Mouse (Mus musculus): ENCODE measurements at regions not wholly inside any gene's neighbourhood (a gene's known extent, or its start where the extent isn't known, plus 50 kb on each side); places are given as distances from the start of the nearest gene placed in this dataset.

DNA sequence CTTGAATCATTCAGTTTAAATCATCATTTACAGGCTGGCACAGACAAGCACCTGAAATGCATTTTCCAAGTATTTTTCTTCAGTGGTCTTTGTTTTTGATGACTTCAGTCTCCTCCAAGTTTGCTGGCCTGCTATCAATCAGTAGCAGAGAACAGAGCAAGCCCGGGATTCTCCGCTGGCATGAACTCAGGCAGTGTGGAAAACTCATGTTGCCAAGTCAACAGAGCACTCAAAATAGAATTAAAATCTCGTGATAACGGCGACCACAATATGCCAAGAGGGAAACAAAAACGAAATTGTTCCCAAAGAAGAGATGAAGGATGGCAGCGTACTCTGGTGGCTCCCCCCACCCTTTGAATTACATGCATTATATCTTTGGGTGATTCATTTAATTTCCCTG, 190.9 kb upstream of the Fat4 start:
- TF ChIP-seq CTCF (IDR thresholded peaks at IDR 0.05; ENCODE audit: low read depth) (no peak), EP300 (optimal IDR thresholded peaks at IDR 0.05) (no peak)
